Mouse (Mus musculus) midbrain, embryonic 10.5 days (tissue): ENCODE data around the gene Trmt11. TPM values are rescaled to one million over a fixed set of nuclear protein-coding genes. Genes with fewer than 3 reads are reported as not detected.

ENCODE experiments used
- polyA plus RNA-seq: library from polyadenylated mRNA; unstranded; fragments of >200 nt; fragmentation: Nextera tagmentation; extraction: Ambion mirVana; gene quantifications from 2 replicates; pipeline ENCODE4 v1.2.1, GENCODE M21; 2016

The Trmt11 gene
- polyA plus RNA-seq, 1 experiment from 2014 or later: 31.8 TPM

Other genes starting within 250 kb of the Trmt11 start
- 14.6 and 16.7 TPM in 2 replicates for gene Hint3, start 28.9 kb upstream of the Trmt11 start, polyA plus RNA-seq
- 6.2 and 6.6 TPM in 2 replicates for gene Ncoa7, start 202.6 kb upstream of the Trmt11 start, polyA plus RNA-seq
- 3.0 and 3.8 TPM in 2 replicates for gene Hey2, start 242.1 kb upstream of the Trmt11 start, polyA plus RNA-seq